Mouse (Mus musculus) kidney, adult 2 months (tissue): ENCODE data around the gene Gfod2.

Experiments
- CTCF ChIP-seq: fragments of 200-500 bp; conservative IDR thresholded peaks from 2 replicates; pipeline ENCODE4 v1.5.1; 2011; ENCODE audit warnings: low read depth, mild to moderate bottlenecking, control low read depth, low read length, moderate library complexity, mixed read lengths; ENCODE audit not compliant: insufficient read depth, insufficient read length
- POLR2A ChIP-seq: fragments of 200-500 bp; IDR thresholded peaks from one replicate; pipeline ENCODE4 v1.6.1; 2011; ENCODE audit warnings: low read depth, low read length, control low read depth

- TF ChIP-seq CTCF (no peak), POLR2A (no peak)
Measured at GRCm38 (mm10) chr8:105677891-105678290, 80.6 kb downstream of the Gfod2 start.
